8 mouse cellular contexts compared by ENCODE assay signal in the genomic region with DNA sequence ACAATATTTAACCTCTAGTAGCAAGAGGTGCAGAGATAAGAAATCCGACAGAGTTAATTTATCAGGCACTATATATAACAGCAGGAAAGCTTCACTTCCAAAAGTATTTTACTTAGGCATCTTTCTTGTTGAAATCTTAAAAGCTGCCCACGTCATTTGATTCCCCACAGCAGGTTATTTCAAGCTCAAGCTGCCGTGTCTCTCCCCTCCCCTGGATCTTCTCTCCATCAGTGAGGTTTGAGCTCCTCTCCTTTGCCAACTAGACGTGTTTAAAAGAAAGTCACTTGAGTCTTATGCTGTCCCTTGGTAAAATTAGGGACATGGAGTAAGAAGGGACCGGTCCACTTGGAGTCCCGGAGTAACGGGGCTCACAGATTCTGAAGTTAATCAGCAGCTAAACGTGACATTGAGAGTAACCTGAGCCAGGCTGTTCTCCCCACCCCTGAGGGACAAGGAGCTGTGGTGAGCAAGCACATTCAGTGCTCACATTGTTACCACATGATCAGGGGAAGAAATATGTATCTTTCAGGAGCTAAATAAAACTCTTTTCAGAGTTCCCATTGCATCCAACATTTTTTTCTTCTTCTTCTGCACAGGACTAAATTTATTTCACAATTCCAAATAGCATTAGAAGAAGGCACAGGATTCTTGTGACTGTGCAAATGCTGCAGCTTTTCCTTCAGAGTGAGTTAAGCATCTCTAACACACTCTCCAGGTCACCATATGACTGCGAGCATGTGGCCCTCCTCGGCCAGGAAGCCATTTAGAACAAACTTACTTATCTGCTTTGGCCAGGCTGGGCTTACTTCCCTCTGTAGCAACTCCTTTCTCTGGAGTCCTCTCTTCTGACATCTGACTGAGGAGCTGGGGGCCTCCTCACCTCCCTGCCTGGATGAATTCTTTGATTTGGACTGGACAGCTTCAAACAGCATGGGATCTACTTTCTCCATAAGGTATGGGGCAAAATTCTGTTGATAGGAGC. TPM values are rescaled to one million over a fixed set of nuclear protein-coding genes. Genes with fewer than 3 reads are reported as not detected.
DNase-seq lines count a peak whose midpoint lies in the region; ATAC-seq lines count a peak whose summit lies in the region.

Gene Pde4d (plus strand): TSS at position 833 of the 982 bp plus-strand sequence.

- peaks cover 23% of the 10 kb centered on the region for H3K4me1 ChIP-seq in heart, embryonic 12.5 days (replicated peaks)
- peaks cover 8% of the 10 kb centered on the region for H3K4me1 ChIP-seq in kidney, embryonic 15.5 days
- peaks cover 18% of the 10 kb centered on the region for H3K4me1 ChIP-seq in liver, embryonic 12.5 days

- no peaks in the 10 kb centered on the region for H3K27me3 ChIP-seq in heart, embryonic 12.5 days (replicated peaks)
- H3K27me3 ChIP-seq in kidney, embryonic 15.5 days: no peaks in the 10 kb centered on the region
- no peaks in the 10 kb centered on the region for H3K27me3 ChIP-seq in liver, embryonic 12.5 days (replicated peaks)

- H3K36me3 ChIP-seq in heart, embryonic 12.5 days: no peaks in the 10 kb centered on the region
- H3K36me3 ChIP-seq in kidney, embryonic 15.5 days: no peaks in the 10 kb centered on the region
- H3K36me3 ChIP-seq in liver, embryonic 12.5 days: no peaks in the 10 kb centered on the region

- no peak within 1 kb of the TSS for H3K4me3 ChIP-seq in heart, embryonic 12.5 days
- no peak within 1 kb of the TSS for H3K4me3 ChIP-seq in kidney, embryonic 15.5 days (replicated peaks)
- H3K4me3 ChIP-seq in liver, embryonic 12.5 days: no peak within 1 kb of the TSS

- no peaks in the 10 kb centered on the region for H3K9me3 ChIP-seq in heart, embryonic 12.5 days (replicated peaks)
- no peaks in the 10 kb centered on the region for H3K9me3 ChIP-seq in kidney, embryonic 15.5 days (replicated peaks)
- H3K9me3 ChIP-seq in liver, embryonic 12.5 days (replicated peaks): no peaks in the 10 kb centered on the region

- H3K27ac ChIP-seq in heart, embryonic 12.5 days (ENCODE audit: poor library complexity, severe bottlenecking): peak within 1 kb of the TSS; percentile 51; the same call in 1 of the 2 replicates
- no peak within 1 kb of the TSS for H3K27ac ChIP-seq in kidney, embryonic 15.5 days
- no peak within 1 kb of the TSS for H3K27ac ChIP-seq in liver, embryonic 12.5 days

- H3K4me2 ChIP-seq in heart, embryonic 12.5 days: peak within 1 kb of the TSS; percentile 45
- peak within 1 kb of the TSS; percentile 17; the same call in 1 of the 2 replicates for H3K4me2 ChIP-seq in kidney, embryonic 15.5 days
- H3K4me2 ChIP-seq in liver, embryonic 12.5 days: peak within 1 kb of the TSS; percentile 26

- DNase-seq in lung, adult 18-20 months: peak; percentile 24 to 39
- no peak for DNase-seq in lung, postnatal 4 days
- DNase-seq in skeletal muscle tissue, adult 2 months (ENCODE audit: low read depth, low spot score): peak; percentile 2
- no peak for DNase-seq in urinary bladder, postnatal 4 days (ENCODE audit: low spot score in 2 of 2)

- no peak within 1 kb of the TSS for H3K9ac ChIP-seq in heart, embryonic 12.5 days
- no peak within 1 kb of the TSS for H3K9ac ChIP-seq in kidney, embryonic 15.5 days
- no peak within 1 kb of the TSS for H3K9ac ChIP-seq in liver, embryonic 12.5 days

- 10% methylated on average over 10 of the region's 10 CpGs for WGBS in heart, embryonic 12.5 days
- 16% methylated on average over 10 of the region's 10 CpGs for WGBS in kidney, embryonic 15.5 days
- 7% methylated on average over 10 of the region's 10 CpGs for WGBS in liver, embryonic 12.5 days (ENCODE audit: insufficient replicate concordance)

- ATAC-seq in erythroid progenitor cell, adult 5-6 weeks (replicated peaks; ENCODE audit: low FRiP score, poor library complexity, severe bottlenecking): no peak
- ATAC-seq in heart, embryonic 12.5 days (ENCODE audit: insufficient number of reproducible peaks, low FRiP score): peak; percentile 68; the same call in 1 of the 2 replicates
- ATAC-seq in kidney, embryonic 15.5 days (replicated peaks; ENCODE audit: low FRiP score): peak; percentile 79; the same call in 1 of the 2 replicates
- peak; percentile 83 for ATAC-seq in liver, embryonic 12.5 days

RNA-seq across cellular contexts. Expression of gene Pde4d, which starts in this region (rescaled TPM):
- total RNA-seq in erythroid progenitor cell, adult 5-6 weeks (2015; ENCODE audit: low replicate concordance): 72.8 and 82.2 TPM in 2 replicates
- total RNA-seq in erythroid progenitor cell, adult 5-6 weeks (2017; ENCODE audit: low replicate concordance): 53.0 and 61.3 TPM in 2 replicates
- 32.7 and 34.2 TPM in 2 replicates for polyA plus RNA-seq in heart, embryonic 12.5 days (2016; fragmentation: Nextera tagmentation; extraction: Ambion mirVana)
- 13.9 and 16.7 TPM in 2 replicates for polyA plus RNA-seq in kidney, embryonic 15.5 days (2015; fragmentation: Nextera tagmentation; extraction: Ambion mirVana)
- polyA plus RNA-seq in liver, embryonic 12.5 days (2016; fragmentation: Nextera tagmentation; extraction: Ambion mirVana): 17.1 and 19.4 TPM in 2 replicates

Comparison
In these comparisons a context has a peak if more than half of its experiments do, and no peak if none do; other contexts are left out.
1. DNase-seq: peak in lung, adult 18-20 months (2 of 2) and skeletal muscle tissue, adult 2 months (single experiment); none in lung, postnatal 4 days (0 of 2) and urinary bladder, postnatal 4 days (0 of 2).
2. Peak in every context shown above with its lines, with median percentiles within 50 percentile points of each other: H3K4me2 ChIP-seq.